Mouse (Mus musculus) C2C12 (cell line): Measurements from ENCODE around the gene Pm20d1.

ENCODE experiments used
- CEBPB ChIP-seq: IDR thresholded peaks from one replicate; pipeline ENCODE4 v1.6.1; 2011; ENCODE audit warnings: low read depth, mild to moderate bottlenecking, control low read depth, moderate library complexity
- CTCF ChIP-seq: IDR thresholded peaks from one replicate; pipeline ENCODE4 v1.5.1; 2011; ENCODE audit not compliant: control insufficient read depth, insufficient read depth, insufficient read length
- MAX ChIP-seq: IDR thresholded peaks from one replicate; pipeline ENCODE4 v1.6.1; 2011; ENCODE audit warnings: mild to moderate bottlenecking, control low read depth
- USF1 ChIP-seq: IDR thresholded peaks from one replicate; pipeline ENCODE4 v1.6.1; 2011; ENCODE audit warnings: low read depth, mild to moderate bottlenecking, control low read depth, moderate library complexity

- no peak for TF ChIP-seq CTCF
- no peak for TF ChIP-seq USF1
- no peak for TF ChIP-seq MAX
- no peak for TF ChIP-seq CEBPB
Observed at GRCm38 (mm10) chr1:131842221-131842620, 45.0 kb downstream of the Pm20d1 start.
